In the genomic region with DNA sequence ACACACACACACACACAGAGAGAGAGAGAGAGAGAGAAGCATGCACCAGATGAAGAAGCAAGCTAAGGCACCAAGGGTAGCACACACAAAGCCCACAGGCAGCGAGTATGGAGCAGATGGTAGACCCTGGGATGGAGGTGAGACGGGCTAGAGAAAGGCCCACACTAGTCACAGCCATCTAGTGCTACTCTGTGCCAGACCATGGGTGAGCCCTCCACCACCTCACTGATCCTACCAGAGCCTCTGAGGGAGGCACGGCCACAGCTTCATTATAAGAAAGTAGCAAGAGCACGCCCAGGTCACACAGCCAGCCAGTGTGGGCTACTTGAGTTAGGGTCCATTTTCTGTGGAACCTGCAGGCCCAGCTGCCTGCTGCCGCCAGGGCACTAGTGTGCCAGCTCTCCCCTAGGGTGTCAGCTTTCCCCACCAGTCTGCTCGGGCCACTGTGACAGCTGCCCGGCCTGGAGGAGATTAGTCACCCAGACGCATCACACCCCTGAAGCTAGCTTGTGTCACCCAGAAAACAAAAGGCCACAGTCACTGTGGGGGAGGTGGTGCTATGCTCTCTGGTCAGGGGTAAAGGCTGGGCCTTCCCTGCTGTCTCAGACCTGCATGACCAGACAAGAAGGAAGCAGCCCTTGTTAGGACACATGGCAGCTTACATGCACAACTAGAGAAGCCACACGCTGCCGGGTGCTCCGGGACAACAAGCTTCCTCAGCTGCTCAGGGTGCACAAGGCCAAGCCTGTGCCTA, we compare ENCODE assay signal across 8 mouse cellular contexts. TPM values are rescaled to one million over a fixed set of nuclear protein-coding genes. Genes with fewer than 3 reads are reported as not detected.
DNase-seq lines count a peak whose midpoint lies in the region; ATAC-seq lines count a peak whose summit lies in the region.

No protein-coding gene starts in this region.

- H3K9ac ChIP-seq in forebrain, embryonic 16.5 days (replicated peaks; ENCODE audit: low read depth, low read length) = 0 out of 2 replicates have a peak overlapping the region, but pooled peaks have one; percentile 23
- H3K9ac ChIP-seq in intestine, embryonic 15.5 days = 0 out of 2 replicates have a peak overlapping the region, but pooled peaks have one; percentile 0

- 0 out of 2 replicates have a peak, but pooled peaks have one; percentile 7 for ATAC-seq in forebrain, embryonic 16.5 days
- peak; percentile 34 for ATAC-seq in intestine, embryonic 15.5 days
- ATAC-seq in megakaryocyte progenitor cell, adult 5-6 weeks (replicated peaks; ENCODE audit: poor library complexity) = peak; percentile 23

- no peaks in the 10 kb centered on the region for H3K36me3 ChIP-seq in forebrain, embryonic 16.5 days (ENCODE audit: control insufficient read depth, insufficient read depth)
- H3K36me3 ChIP-seq in intestine, embryonic 15.5 days = no peaks in the 10 kb centered on the region

- 45% methylated on average over 11 of the region's 11 CpGs for WGBS in forebrain, embryonic 16.5 days
- WGBS in intestine, embryonic 15.5 days = 60% methylated on average over 11 of the region's 11 CpGs

- 0 out of 2 replicates have a peak overlapping the region, but pooled peaks have one; percentile 24 for H3K27ac ChIP-seq in forebrain, embryonic 16.5 days (ENCODE audit: low read length)
- H3K27ac ChIP-seq in intestine, embryonic 15.5 days = peak overlapping the region; percentile 45

- H3K4me2 ChIP-seq in forebrain, embryonic 16.5 days (ENCODE audit: low read length) = no peak overlapping the region
- peak overlapping the region; percentile 17; the same call in 1 of the 2 replicates for H3K4me2 ChIP-seq in intestine, embryonic 15.5 days (replicated peaks)

- H3K4me1 ChIP-seq in forebrain, embryonic 16.5 days (replicated peaks; ENCODE audit: control insufficient read depth, insufficient read depth, low read length) = peaks cover 41% of the 10 kb centered on the region
- H3K4me1 ChIP-seq in intestine, embryonic 15.5 days (replicated peaks) = peaks cover 58% of the 10 kb centered on the region

- DNase-seq in layer of hippocampus, adult 9-11 months = peak; percentile 82
- no peak for DNase-seq in layer of hippocampus, postnatal 14 days (ENCODE audit: low spot score in 2 of 2)
- peak; percentile 61 to 62 for DNase-seq in adrenal gland, postnatal 36 days
- DNase-seq in ovary, adult 18-20 months (ENCODE audit: low spot score) = no peak
- no peak for DNase-seq in embryo, embryonic 9.5 days (ENCODE audit: extremely low spot score)

- H3K27me3 ChIP-seq in forebrain, embryonic 16.5 days (replicated peaks; ENCODE audit: control insufficient read depth, insufficient read depth, low read length) = no peaks in the 10 kb centered on the region
- H3K27me3 ChIP-seq in intestine, embryonic 15.5 days (replicated peaks) = no peaks in the 10 kb centered on the region

- no peaks in the 10 kb centered on the region for H3K9me3 ChIP-seq in forebrain, embryonic 16.5 days (ENCODE audit: control insufficient read depth, low read length)
- no peaks in the 10 kb centered on the region for H3K9me3 ChIP-seq in intestine, embryonic 15.5 days

- H3K4me3 ChIP-seq in forebrain, embryonic 16.5 days (replicated peaks; ENCODE audit: low read length) = no peak overlapping the region
- no peak overlapping the region for H3K4me3 ChIP-seq in intestine, embryonic 15.5 days (replicated peaks)

RNA-seq across cellular contexts. Expression of a gene that starts 2.1 kb away (rescaled TPM):
- total RNA-seq in layer of hippocampus, postnatal 14 days (2021) = not detected
- not detected for total RNA-seq in adrenal gland, postnatal 36 days (2021)
- 0.37 and 0.46 TPM in 2 replicates for polyA plus RNA-seq in forebrain, embryonic 16.5 days (2015; fragmentation: Nextera tagmentation; extraction: Ambion mirVana)
- 0.44 and 0.73 TPM in 2 replicates for polyA plus RNA-seq in intestine, embryonic 15.5 days (2015; fragmentation: Nextera tagmentation; extraction: Ambion mirVana)
- total RNA-seq in megakaryocyte progenitor cell, adult 5-6 weeks (2015) = not detected in 2 replicates
- total RNA-seq in megakaryocyte progenitor cell, adult 5-6 weeks (2017) = 0.21 and 0.95 TPM in 2 replicates

RNA-seq across cellular contexts. Expression of a gene that starts 15.5 kb away (rescaled TPM):
- total RNA-seq in layer of hippocampus, postnatal 14 days (2021) = 10 to 100 TPM; 39.5 to 40.9 TPM
- total RNA-seq in adrenal gland, postnatal 36 days (2021) = 10 to 100 TPM in 1 of 2 experiments, 1 to 10 TPM in 1; 6.7 to 11.6 TPM
- polyA plus RNA-seq in forebrain, embryonic 16.5 days (2015; fragmentation: Nextera tagmentation; extraction: Ambion mirVana) = 256 and 290 TPM in 2 replicates
- 534 and 652 TPM in 2 replicates for polyA plus RNA-seq in intestine, embryonic 15.5 days (2015; fragmentation: Nextera tagmentation; extraction: Ambion mirVana)
- total RNA-seq in megakaryocyte progenitor cell, adult 5-6 weeks (2015) = 0.32 and 0.86 TPM in 2 replicates
- 0.12 and 0.30 TPM in 2 replicates for total RNA-seq in megakaryocyte progenitor cell, adult 5-6 weeks (2017)

RNA-seq across cellular contexts. Expression of a gene that starts 20.5 kb away (rescaled TPM):
- 10 to 100 TPM; 15.1 to 21.2 TPM for total RNA-seq in layer of hippocampus, postnatal 14 days (2021)
- total RNA-seq in adrenal gland, postnatal 36 days (2021) = 1 to 10 TPM; 2.7 to 2.9 TPM
- polyA plus RNA-seq in forebrain, embryonic 16.5 days (2015; fragmentation: Nextera tagmentation; extraction: Ambion mirVana) = 2.4 and 2.6 TPM in 2 replicates
- 0.23 and 0.25 TPM in 2 replicates for polyA plus RNA-seq in intestine, embryonic 15.5 days (2015; fragmentation: Nextera tagmentation; extraction: Ambion mirVana)
- 0.17 TPM in 2 replicates for total RNA-seq in megakaryocyte progenitor cell, adult 5-6 weeks (2015)
- total RNA-seq in megakaryocyte progenitor cell, adult 5-6 weeks (2017) = 0.17 TPM in 1 of 2 replicates, not detected in the other

RNA-seq across cellular contexts. Expression of a gene that starts 28.1 kb away (rescaled TPM):
- 100 to 1,000 TPM; 391 to 416 TPM for total RNA-seq in layer of hippocampus, postnatal 14 days (2021)
- 10 to 100 TPM; 45.1 to 48.0 TPM for total RNA-seq in adrenal gland, postnatal 36 days (2021)
- 28.7 and 33.6 TPM in 2 replicates for polyA plus RNA-seq in forebrain, embryonic 16.5 days (2015; fragmentation: Nextera tagmentation; extraction: Ambion mirVana)
- polyA plus RNA-seq in intestine, embryonic 15.5 days (2015; fragmentation: Nextera tagmentation; extraction: Ambion mirVana) = 60.3 and 76.1 TPM in 2 replicates
- total RNA-seq in megakaryocyte progenitor cell, adult 5-6 weeks (2015) = 111 and 112 TPM in 2 replicates
- total RNA-seq in megakaryocyte progenitor cell, adult 5-6 weeks (2017) = 76.3 and 94.7 TPM in 2 replicates

Comparison
In these comparisons a context has a peak if more than half of its experiments do, and no peak if none do; other contexts are left out.
1. DNase-seq: peak in layer of hippocampus, adult 9-11 months (single experiment) and adrenal gland, postnatal 36 days (2 of 2); none in layer of hippocampus, postnatal 14 days (0 of 2), ovary, adult 18-20 months (single experiment) and embryo, embryonic 9.5 days (single experiment).
2. RNA of a gene that starts 15.5 kb away (total RNA-seq): 39.5 to 40.9 TPM in layer of hippocampus, postnatal 14 days and 6.7 to 11.6 TPM in adrenal gland, postnatal 36 days; 0.12 to 0.86 TPM in megakaryocyte progenitor cell, adult 5-6 weeks; every median in the first group is over 4 times any median in the second.
3. RNA of a gene that starts 20.5 kb away (total RNA-seq): 15.1 to 21.2 TPM in layer of hippocampus, postnatal 14 days; 2.7 to 2.9 TPM in adrenal gland, postnatal 36 days and 0.17 TPM in megakaryocyte progenitor cell, adult 5-6 weeks; every median in the first group is over 4 times any median in the second.
4. Peak in every context shown above with its lines, with median percentiles within 50 percentile points of each other: ATAC-seq.